Mouse (Mus musculus) erythroblast, embryonic 14.5 days (primary cell): ENCODE measurements around the gene Foxp1. TPM values are rescaled to one million over a fixed set of nuclear protein-coding genes. Genes with fewer than 3 reads are reported as not detected.

Experiments
- H3K27me3 ChIP-seq: 2 replicates; pipeline ENCODE4 v1.6.1; 2012; ENCODE audit warnings: inconsistent platforms; ENCODE audit not compliant: control insufficient read depth
- H3K36me3 ChIP-seq: 2 replicates; pipeline ENCODE4 v1.6.1; 2012; ENCODE audit warnings: mild to moderate bottlenecking, inconsistent platforms; ENCODE audit not compliant: control insufficient read depth
- H3K4me1 ChIP-seq: 2 replicates; pipeline ENCODE4 v1.6.1; 2012; ENCODE audit warnings: inconsistent platforms; ENCODE audit not compliant: control insufficient read depth
- H3K4me3 ChIP-seq: replicated peaks from 2 replicates; pipeline ENCODE3; 2012; ENCODE audit warnings: moderate library complexity, mild to moderate bottlenecking, inconsistent platforms
- H3K9me3 ChIP-seq: 2 replicates; pipeline ENCODE4 v1.6.1; 2012; ENCODE audit warnings: low read length, inconsistent platforms, mixed read lengths; ENCODE audit not compliant: control insufficient read depth
- GATA1 ChIP-seq: IDR thresholded peaks from 2 replicates; pipeline ENCODE4 v1.6.1; 2012; ENCODE audit warnings: low read length, inconsistent platforms, mixed read lengths
- TAL1 ChIP-seq: IDR thresholded peaks from 3 replicates; pipeline ENCODE4 v1.6.1; 2012; ENCODE audit warnings: low read length, inconsistent platforms, mixed read lengths
- polyA plus RNA-seq: library from polyadenylated mRNA; stranded (reverse); fragments of >175 nt; gene quantifications from 2 replicates; pipeline ENCODE4 v1.2.3, GENCODE M21; 2012

Gene Foxp1
- polyA plus RNA-seq, 1 experiment, result 1.7 TPM

DNA sequence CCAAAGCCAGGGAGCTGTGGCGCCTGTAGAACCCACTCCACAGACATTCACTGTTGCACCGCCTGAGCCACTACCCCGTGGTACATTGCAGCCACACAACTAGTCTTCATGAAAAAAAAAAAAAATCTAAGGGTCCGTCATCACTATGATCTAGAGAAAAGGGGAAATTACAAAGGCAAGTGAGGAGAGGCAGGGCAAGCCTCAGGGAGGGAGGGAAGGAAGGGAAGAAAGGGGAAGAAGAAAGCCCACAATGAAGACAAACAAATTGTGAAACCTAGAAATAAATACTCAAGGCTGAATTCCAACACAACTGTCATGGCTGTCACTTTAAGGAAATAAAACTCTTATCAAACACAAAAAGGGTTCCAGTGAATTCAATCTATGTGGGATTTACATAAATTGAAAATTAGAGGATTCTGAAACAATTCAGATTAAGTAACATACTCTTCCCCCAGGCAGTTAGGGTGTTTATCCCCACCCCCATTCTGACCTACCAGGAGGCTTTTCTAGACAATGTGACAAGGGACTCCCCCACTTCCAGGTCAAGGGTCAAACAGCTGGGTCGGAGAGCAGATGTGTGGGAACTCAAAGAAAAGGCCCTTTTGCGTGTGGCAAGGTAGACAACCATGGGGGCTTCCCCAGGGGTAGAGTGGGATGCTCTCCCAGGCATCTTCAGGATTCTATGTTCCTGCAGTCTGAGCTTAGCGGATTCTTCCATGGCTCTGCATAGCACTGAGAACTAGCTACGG lies 32.4 kb downstream of the Foxp1 start:
- no peaks in the 10 kb centered on the region for H3K9me3 ChIP-seq
- H3K4me1 ChIP-seq, result peaks cover 11% of the 10 kb centered on the region
- no peaks in the 10 kb centered on the region; the same call in 1 of the 2 replicates for H3K36me3 ChIP-seq
- no peak overlapping the region for H3K4me3 ChIP-seq
- TF ChIP-seq GATA1 (no peak), TAL1 (no peak)
- H3K27me3 ChIP-seq, result no peaks in the 10 kb centered on the region

DNA sequence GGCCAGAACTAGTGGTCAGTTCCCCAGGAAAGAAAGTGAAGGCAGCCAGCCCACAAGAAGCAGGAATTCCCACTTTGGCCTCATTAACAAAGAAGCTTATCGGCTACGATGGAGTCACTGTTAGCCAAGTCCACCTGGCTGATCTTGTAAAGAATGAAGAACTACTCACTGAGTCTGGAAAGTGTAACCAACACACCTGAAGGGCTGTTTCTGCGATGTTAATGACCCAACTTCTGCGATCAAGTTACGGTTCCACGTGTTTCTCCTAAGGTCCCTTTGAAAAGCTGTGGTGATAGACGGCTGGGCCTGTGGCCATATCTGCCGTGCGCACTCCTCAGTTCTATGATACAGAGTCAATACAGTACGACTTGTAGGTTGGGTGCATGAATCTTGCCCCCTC lies 33.1 kb downstream of the Foxp1 start:
- TF ChIP-seq GATA1 (no peak), TAL1 (no peak)
- Histone ChIP-seq H3K9me3 (no peaks in the 10 kb centered on the region), H3K36me3 (no peaks in the 10 kb centered on the region; the same call in 1 of the 2 replicates), H3K4me1 (peaks cover 12% of the 10 kb centered on the region), H3K27me3 (no peaks in the 10 kb centered on the region), H3K4me3 (no peak overlapping the region)

DNA sequence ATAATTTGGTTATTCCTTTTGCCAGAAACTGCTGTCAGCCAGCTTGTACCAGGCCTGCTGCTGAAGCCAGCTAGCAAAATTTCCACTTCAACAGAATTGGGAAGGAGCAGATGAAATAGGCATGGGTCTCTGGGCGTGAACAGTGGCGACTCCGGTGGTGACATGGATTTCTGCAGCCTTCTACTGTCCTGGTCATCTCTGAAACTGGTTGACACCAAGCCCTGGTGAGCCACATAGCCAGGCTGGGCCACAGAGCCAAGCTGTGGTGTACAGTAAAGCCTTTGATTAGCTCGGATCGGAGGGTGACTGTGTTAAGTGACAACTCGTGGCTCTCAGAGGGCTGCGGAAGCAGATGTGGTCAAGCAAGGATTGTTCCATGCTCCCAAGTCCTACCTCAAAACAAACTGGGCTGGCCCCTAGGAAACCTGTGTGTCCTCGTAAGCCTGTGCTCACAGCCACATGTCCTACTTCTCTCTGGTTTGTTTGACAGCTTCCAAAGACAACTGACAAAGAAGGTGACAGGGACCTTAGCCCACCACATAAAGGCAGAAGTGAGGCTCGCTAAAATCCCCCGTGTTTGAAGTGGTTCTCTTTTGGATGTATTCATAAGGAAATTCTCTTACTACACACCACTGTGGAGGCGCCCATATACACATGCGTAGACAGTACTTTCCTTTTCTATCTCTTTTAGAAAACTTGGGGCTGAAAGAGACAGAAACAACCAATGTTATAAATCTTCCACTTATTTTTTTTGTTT lies 36.5 kb downstream of the Foxp1 start:
- TF ChIP-seq TAL1, result no peak
- no peak for TF ChIP-seq GATA1
- Histone ChIP-seq H3K9me3 (no peaks in the 10 kb centered on the region), H3K27me3 (no peaks in the 10 kb centered on the region), H3K4me3 (no peak overlapping the region), H3K4me1 (peaks cover 7% of the 10 kb centered on the region), H3K36me3 (no peaks in the 10 kb centered on the region; the same call in 1 of the 2 replicates)

DNA sequence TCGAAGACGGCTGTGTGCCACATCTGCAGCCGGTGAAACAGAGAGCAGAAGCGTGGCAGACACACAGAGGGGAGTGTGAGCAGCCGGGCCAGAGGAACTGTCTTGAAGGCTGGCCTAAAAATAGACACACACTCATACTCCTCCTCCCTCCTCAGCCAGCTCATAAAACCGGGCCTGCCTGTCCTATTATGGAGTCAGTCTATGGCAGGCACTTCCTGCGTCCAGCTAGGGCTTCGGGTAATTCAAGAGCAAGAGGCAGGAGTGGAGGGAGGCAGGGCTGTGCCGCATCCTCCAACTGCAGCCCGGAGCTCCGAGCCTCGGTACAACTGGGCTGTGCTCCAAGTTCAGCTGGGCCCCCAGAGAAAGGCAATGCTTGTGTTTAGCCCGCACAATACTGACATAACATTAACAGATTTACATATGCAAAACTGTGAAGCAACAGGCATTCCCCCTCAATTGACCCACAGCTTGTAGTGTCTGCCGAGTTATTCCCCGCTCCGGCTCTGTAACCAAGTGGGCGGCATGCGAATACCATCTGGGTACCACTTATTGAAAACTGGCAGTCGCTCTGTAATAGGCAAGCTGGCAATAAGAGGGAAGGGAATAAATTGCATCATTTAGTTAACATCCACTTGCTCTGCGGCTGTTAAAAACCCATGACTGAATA lies 37.2 kb downstream of the Foxp1 start:
- TF ChIP-seq GATA1 (no peak), TAL1 (no peak)
- H3K4me3 ChIP-seq, result no peak overlapping the region
- peaks cover 7% of the 10 kb centered on the region for H3K4me1 ChIP-seq
- H3K27me3 ChIP-seq, result no peaks in the 10 kb centered on the region
- no peaks in the 10 kb centered on the region; the same call in 1 of the 2 replicates for H3K36me3 ChIP-seq
- H3K9me3 ChIP-seq, result no peaks in the 10 kb centered on the region

DNA sequence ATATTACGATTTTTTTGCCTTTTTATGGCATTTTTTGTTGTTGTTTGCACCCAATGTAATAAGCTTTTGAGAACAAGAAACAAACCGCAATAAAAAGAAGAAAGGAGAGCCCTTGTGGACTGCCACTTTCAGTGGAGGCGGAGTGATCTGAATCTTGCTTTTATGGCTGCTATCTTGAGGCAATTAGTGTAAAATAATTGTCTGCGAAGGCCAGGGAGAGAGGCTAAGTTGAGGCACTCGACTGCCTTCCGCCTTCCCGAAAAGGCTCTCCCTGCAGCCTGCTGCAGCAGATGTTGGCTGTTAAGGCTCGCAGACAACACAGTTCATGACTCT lies 37.7 kb downstream of the Foxp1 start:
- no peak overlapping the region for H3K4me3 ChIP-seq
- H3K9me3 ChIP-seq, result no peaks in the 10 kb centered on the region
- no peaks in the 10 kb centered on the region for H3K27me3 ChIP-seq
- H3K4me1 ChIP-seq, result peaks cover 7% of the 10 kb centered on the region
- no peaks in the 10 kb centered on the region; the same call in 1 of the 2 replicates for H3K36me3 ChIP-seq
- TF ChIP-seq GATA1 (no peak), TAL1 (no peak)

DNA sequence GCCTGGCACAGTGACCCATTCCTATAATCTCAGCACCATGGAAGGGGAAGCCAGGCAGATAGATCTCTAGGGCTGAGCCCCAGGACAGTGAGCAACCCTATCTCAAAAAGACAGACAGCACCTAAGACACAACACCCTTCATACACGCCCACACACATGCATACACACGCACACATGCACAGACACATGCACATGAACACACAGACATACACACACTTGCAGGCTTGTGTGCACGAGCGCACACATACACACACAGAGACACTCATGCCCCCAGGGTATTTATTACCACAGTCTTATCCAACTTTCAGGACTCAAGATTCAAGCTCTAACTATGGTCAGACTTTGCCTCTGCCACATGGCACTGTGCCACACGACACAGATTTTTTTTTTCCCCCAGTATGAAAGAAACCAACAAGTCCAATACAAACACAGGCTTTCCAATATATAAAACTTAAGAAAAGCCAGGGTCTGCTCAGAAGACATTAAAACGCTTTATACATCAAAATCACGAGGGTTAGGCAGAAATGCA lies 38.3 kb downstream of the Foxp1 start:
- TF ChIP-seq TAL1 (no peak), GATA1 (no peak)

DNA sequence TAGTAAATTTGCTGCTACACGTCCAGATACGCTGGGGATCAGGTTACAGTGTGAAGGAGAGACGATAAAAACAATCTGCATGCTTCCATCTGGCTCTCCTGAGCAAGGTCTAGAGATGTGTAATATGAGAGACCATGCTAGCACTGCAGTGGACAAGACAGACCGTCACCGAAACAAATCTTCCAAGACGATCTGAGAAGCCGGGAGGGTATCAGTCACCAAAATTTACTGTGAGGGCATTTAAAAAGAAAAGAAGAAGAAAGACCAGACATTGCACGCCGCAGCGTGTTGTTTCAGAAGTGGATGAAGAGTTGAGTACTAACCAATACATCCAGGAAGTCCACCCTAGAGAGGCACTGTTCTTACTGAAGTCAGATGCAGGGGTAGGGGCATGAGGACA lies 39.0 kb downstream of the Foxp1 start:
- H3K4me3 ChIP-seq, result no peak overlapping the region
- H3K4me1 ChIP-seq, result peaks cover 7% of the 10 kb centered on the region
- no peaks in the 10 kb centered on the region for H3K27me3 ChIP-seq
- TF ChIP-seq TAL1 (no peak), GATA1 (no peak)
- H3K36me3 ChIP-seq, result no peaks in the 10 kb centered on the region; the same call in 1 of the 2 replicates
- no peaks in the 10 kb centered on the region for H3K9me3 ChIP-seq

More for the DNA sequence above, 38.3 kb downstream of the Foxp1 start:
- Histone ChIP-seq H3K4me3 (no peak overlapping the region), H3K4me1 (peaks cover 7% of the 10 kb centered on the region), H3K27me3 (no peaks in the 10 kb centered on the region), H3K9me3 (no peaks in the 10 kb centered on the region), H3K36me3 (no peaks in the 10 kb centered on the region; the same call in 1 of the 2 replicates)

DNA sequence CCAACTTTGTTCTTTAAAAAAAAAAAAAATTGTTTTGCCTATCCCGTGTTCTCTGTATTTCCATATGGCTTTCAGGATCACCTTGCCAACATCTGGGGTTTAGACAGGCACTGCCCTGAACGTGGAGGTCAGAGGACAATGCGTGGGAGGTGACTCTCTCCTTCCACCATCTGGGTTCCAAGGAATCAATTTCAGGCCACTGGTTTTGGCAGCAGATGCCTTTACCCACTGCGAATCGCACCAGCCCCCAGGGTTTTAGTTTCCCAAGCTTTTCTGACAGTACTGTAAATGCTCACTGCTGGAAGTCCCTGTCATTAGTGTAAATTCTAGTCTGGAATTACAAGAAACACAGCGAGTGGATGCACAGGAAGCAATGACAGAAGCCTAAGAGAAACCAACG lies 41.0 kb downstream of the Foxp1 start:
- no peaks in the 10 kb centered on the region; the same call in 1 of the 2 replicates for H3K36me3 ChIP-seq
- no peak overlapping the region for H3K4me3 ChIP-seq
- H3K9me3 ChIP-seq, result no peaks in the 10 kb centered on the region
- H3K27me3 ChIP-seq, result no peaks in the 10 kb centered on the region
- peaks cover 7% of the 10 kb centered on the region for H3K4me1 ChIP-seq
- no peak for TF ChIP-seq TAL1
- no peak for TF ChIP-seq GATA1
